Mouse (Mus musculus): ENCODE measurements around the gene Gm13285. TPM values are rescaled to one million over a fixed set of nuclear protein-coding genes. Genes with fewer than 3 reads are reported as not detected.
A peak's percentile ranks its signal among the peaks of the same experiment; 100 is the strongest.
"Not testable (repeated sequence)": the region's sequence is repeated elsewhere in the genome, so short reads cannot be mapped to it uniquely, and the experiment has no call there.

Gm13285 gene
- total RNA-seq (2021) (not detected), polyA plus RNA-seq (2012; rRNA removed) (not detected in 2 replicates)
- long read RNA-seq, result 0 reads

- not testable (repeated sequence) for DNase-seq
Measured at GRCm38 (mm10) chr4:88799365-88799764, at the start of gene Gm13285. Gene Gm13285 (plus strand): TSS chr4:88799665.

GRCm38 (mm10) chr4:88749926-88750325 is 49.5 kb upstream of the Gm13285 start:
- no peak for DNase-seq

GRCm38 (mm10) chr4:88754818-88755340 is 44.6 kb upstream of the Gm13285 start, which contains the start of gene Gm13271:
Gene Gm13271 (plus strand): TSS chr4:88754868.
- peak; percentile 63 for DNase-seq

- peak; percentile 43 for DNase-seq
Measured at GRCm38 (mm10) chr4:88756581-88757513, 42.6 kb upstream of the Gm13285 start.

- peak; percentile 92 for DNase-seq
Measured at GRCm38 (mm10) chr4:88757628-88758031, 41.8 kb upstream of the Gm13285 start.

DNA sequence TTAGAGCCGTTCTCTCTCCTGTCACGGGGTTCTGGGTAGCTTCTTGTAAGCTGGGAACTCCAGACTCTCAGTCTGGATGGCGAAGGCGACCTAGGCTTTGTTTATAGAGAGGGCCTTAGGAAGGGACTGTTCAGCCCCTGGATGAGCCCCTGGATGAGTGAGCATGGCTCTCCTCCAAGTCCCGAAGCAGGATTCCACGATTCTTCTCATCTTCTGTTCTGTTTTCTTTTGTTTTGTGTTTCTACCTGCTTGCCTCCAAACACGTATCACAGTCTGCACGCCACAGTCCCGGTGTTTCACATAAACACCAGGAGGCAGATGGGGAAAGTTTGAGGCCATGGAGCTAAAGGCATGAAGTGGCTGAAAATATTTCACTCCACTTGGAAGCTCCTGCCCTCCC is 40.7 kb upstream of the Gm13285 start:
- DNase-seq, result not testable (repeated sequence)

DNA sequence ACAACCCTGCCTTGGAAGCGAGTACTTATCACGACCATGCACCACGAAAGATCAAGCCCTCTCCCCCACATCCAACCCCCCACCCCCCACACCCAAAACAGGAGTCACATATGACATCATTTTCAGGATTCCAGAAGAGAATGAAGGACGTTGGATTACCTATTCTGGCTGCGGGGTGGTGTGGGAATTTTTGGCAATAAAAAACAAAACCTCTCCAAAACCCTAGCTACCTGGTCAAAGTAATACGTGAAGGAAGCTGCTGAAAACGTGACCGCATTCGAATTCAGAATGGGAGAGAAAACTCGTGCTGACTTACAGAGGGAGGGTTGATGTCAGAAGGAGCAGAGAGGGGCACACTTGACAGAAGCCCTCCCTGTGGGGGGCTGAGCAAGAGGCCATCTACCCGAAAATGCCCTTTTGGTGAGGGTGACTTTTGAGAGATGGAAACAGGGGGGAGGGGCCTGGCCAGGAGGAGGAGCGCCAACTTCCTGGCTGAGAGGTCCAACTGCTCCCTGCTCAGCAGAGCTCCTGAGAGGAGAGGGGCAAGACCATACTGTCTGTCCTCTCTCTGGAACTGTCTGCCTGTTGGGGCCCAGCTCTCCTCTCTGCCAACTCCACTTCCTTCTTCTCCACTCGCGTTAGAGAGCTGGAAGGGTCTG is 39.7 kb upstream of the Gm13285 start, which contains the start of gene Gm13283:
Gm13283 (plus strand) TSS at position 510 of the 659 bp plus-strand sequence.
- peak; percentile 26 for DNase-seq

DNA sequence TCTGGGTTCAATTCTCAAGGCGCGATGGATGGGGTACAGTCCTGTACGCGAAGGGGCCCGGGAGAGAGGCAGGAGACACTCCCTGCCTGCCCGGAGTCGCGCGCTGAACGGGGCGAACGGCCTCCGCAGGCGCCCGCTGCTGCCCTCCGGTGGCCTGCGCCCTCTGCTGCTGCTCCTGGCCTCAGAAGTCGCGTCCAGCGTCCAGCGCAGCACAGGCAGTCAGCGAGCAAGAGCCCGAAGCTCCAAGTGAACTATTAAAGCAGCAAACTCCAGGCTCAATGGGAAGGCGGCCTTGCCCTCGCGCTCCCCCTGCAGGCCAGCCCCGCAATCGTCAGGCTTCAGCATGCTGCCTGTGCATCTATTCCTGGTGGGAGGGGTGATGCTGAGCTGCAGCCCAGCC is 39.0 kb upstream of the Gm13285 start:
- DNase-seq, result peak; percentile 90

DNA sequence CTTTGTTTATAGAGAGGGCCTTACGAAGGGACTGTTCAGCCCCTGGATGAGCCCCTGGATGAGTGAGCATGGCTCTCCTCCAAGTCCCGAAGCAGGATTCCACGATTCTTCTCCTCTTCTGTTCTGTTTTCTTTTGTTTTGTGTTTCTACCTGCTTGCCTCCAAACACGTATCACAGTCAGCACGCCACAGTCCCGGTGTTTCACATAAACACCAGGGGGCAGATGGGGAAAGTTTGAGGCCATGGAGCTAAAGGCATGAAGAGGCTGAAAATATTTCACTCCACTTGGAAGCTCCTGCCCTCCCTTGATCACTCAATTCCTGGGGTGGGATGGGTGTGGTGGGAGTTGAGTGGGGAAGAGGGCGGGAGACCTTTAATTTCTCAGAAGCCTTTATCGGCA is 37.7 kb upstream of the Gm13285 start:
- peak; percentile 45 for DNase-seq

- not testable (repeated sequence) for DNase-seq
Measured at GRCm38 (mm10) chr4:88762341-88762740, 37.1 kb upstream of the Gm13285 start.

- peak; percentile 86 for DNase-seq
Measured at GRCm38 (mm10) chr4:88763384-88764018, 36.0 kb upstream of the Gm13285 start.

DNA sequence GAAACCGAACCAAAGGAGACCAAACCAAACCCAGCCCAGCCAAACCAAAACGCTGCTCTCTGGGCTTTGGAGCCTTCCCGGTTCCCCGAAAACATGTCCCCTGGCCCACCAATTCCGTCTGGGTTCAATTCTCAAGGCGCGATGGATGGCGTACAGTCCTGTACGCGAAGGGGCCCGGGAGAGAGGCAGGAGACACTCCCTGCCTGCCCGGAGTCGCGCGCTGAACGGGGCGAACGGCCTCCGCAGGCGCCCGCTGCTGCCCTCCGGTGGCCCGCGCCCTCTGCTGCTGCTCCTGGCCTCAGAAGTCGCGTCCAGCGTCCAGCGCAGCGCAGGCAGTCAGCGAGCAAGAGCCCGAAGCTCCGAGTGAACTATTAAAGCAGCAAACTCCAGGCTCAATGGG is 25.9 kb upstream of the Gm13285 start, which contains the start of gene Gm13290:
Gm13290 (plus strand) TSS at position 301 of the 400 bp plus-strand sequence.
- DNase-seq, result not testable (repeated sequence)

- not testable (repeated sequence) for DNase-seq
Measured at GRCm38 (mm10) chr4:88776622-88777021, 22.8 kb upstream of the Gm13285 start, which contains the start of gene Gm13289. Gene Gm13289 (plus strand): TSS chr4:88776922.

- not testable (repeated sequence) for DNase-seq
Measured at GRCm38 (mm10) chr4:88779550-88779949, 19.9 kb upstream of the Gm13285 start, which contains the start of gene Gm13272. Gene Gm13272 (plus strand): TSS chr4:88779850.

GRCm38 (mm10) chr4:88780320-88780719 is 19.1 kb upstream of the Gm13285 start:
- DNase-seq, result not testable (repeated sequence)

- not testable (repeated sequence) for DNase-seq
Measured at GRCm38 (mm10) chr4:88781831-88782230, 17.6 kb upstream of the Gm13285 start, which contains the start of gene Ifnz. Gene Ifnz (plus strand): TSS chr4:88782131.

GRCm38 (mm10) chr4:88782335-88782734 is 17.1 kb upstream of the Gm13285 start:
- peak; percentile 48 for DNase-seq

DNA sequence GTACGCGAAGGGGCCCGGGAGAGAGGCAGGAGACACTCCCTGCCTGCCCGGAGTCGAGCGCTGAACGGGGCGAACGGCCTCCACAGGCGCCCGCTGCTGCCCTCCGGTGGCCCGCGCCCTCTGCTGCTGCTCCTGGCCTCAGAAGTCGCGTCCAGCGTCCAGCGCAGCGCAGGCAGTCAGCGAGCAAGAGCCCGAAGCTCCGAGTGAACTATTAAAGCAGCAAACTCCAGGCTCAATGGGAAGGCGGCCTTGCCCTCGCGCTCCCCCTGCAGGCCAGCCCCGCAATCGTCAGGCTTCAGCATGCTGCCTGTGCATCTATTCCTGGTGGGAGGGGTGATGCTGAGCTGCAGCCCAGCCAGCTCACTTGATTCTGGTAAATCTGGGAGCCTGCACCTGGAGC is 14.1 kb upstream of the Gm13285 start, which contains the start of gene Gm13276:
Gm13276 (plus strand) TSS at position 301 of the 400 bp plus-strand sequence.
- DNase-seq, result not testable (repeated sequence)

GRCm38 (mm10) chr4:88788402-88788801 is 11.1 kb upstream of the Gm13285 start, which contains the start of gene Gm13277:
Gene Gm13277 (plus strand): TSS chr4:88788632.
- peak; percentile 79 for DNase-seq

DNA sequence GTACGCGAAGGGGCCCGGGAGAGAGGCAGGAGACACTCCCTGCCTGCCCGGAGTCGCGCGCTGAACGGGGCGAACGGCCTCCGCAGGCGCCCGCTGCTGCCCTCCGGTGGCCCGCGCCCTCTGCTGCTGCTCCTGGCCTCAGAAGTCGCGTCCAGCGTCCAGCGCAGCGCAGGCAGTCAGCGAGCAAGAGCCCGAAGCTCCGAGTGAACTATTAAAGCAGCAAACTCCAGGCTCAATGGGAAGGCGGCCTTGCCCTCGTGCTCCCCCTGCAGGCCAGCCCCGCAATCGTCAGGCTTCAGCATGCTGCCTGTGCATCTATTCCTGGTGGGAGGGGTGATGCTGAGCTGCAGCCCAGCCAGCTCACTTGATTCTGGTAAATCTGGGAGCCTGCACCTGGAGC is 8.2 kb upstream of the Gm13285 start, which contains the start of gene Gm13278:
Gm13278 (plus strand) TSS at position 301 of the 400 bp plus-strand sequence.
- not testable (repeated sequence) for DNase-seq

Data from adrenal gland, adult 2 months (tissue).